Mouse (Mus musculus) lung, adult 2 months (tissue): ENCODE results near the gene Fam180a. TPM values are rescaled to one million over a fixed set of nuclear protein-coding genes. Genes with fewer than 3 reads are reported as not detected.

Experiments
- DNase-seq: peaks from one replicate; pipeline ENCODE4 v3.0.0; 2022
- H3K4me1 ChIP-seq: fragments of 200-500 bp; 2 replicates; pipeline ENCODE4 v1.6.1; 2011; ENCODE audit warnings: low read length; ENCODE audit not compliant: control insufficient read depth, insufficient read depth
- H3K4me3 ChIP-seq: fragments of 200-500 bp; replicated peaks from 2 replicates; pipeline ENCODE3; 2011; ENCODE audit warnings: low read depth, mild to moderate bottlenecking, control low read depth, low read length; ENCODE audit errors: extremely low read depth
- CTCF ChIP-seq: fragments of 200-500 bp; IDR thresholded peaks from 2 replicates; pipeline ENCODE4 v1.5.1; 2011; ENCODE audit warnings: mild to moderate bottlenecking, low read length, control low read depth; ENCODE audit not compliant: insufficient read depth
- POLR2A ChIP-seq: fragments of 200-500 bp; IDR thresholded peaks from 2 replicates; pipeline ENCODE4 v1.6.1; 2011; ENCODE audit warnings: low read depth, mild to moderate bottlenecking, control low read depth, low read length, borderline replicate concordance; ENCODE audit errors: extremely low read depth
- WGBS: fragments of 180-500 bp; shearing (Covaris S2); methylation state at CpG from one replicate; pipeline ENCODE4 v1.1.7; 2018; 5-methylcytosine and 5-hydroxymethylcytosine counted together
- polyA plus RNA-seq: library from polyadenylated mRNA; depleted of rRNA; stranded (reverse); fragments of >200 nt; gene quantifications from 2 replicates; pipeline ENCODE4 v1.2.3, GENCODE M21; 2012; rRNA removed

Fam180a gene
- polyA plus RNA-seq, 1 experiment = 1.5 TPM

DNA sequence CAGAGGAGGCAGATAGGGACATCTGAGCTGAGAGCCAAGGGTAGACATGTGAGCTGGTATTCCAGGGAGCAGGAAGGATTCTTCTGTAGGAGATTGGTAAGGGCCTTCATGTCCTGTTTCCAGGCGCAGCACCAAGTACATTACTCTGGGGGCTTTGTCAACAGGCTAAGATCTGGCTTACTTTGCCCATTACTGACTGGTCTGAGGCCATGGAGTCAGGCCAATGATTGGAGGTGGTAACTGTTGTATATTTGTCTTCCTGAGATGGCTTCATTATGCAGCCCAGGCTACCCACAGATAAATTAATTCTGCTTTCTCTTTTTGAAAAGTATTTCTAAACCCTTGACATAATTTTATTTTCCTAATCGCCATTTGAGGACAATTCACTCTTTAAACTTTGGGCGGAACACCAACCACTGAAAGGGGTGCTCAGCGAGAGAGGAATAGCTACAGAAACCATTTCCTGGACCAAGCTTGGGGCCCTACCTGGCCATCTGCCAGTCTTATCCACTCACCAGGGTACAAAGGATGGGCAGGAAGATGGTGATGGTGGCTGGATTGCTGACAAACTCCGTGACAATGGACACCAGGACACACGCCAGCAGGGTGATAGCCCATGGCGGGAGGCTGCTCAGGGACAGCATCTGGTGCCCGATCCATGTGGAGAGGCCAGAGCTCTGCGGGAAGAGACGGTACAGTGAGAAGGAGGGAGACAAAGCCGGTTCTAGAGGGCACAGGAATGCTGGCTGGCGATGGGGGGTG lies 54.7 kb downstream of the Fam180a start:
- no peak overlapping the region for H3K4me3 ChIP-seq
- TF ChIP-seq POLR2A (no peak), CTCF (no peak)
- WGBS = 60% methylated on average over 12 of the region's 12 CpGs
- no peaks in the 10 kb centered on the region; the same call in 1 of the 2 replicates for H3K4me1 ChIP-seq
- DNase-seq = no peak

DNA sequence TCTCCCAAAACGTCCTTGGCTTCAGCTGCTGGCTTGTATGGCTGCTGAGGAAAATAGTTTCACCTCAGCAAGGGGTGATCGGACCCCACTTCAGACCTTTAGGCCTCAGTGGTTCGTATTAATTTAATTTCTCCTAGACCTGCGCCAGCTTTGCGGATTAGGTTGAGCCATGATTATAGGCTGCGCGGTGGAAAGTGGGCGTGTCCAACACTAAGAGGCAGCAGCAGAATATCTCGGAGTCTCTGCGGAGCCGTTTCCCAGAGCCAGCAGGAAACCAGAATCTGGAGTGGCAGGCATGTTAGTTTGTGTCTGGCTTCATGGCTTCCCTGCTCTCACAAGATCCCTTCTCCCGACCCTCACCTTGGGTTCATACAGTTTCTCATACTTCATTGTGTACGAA lies 56.3 kb downstream of the Fam180a start:
- Histone ChIP-seq H3K4me3 (no peak overlapping the region), H3K4me1 (no peaks in the 10 kb centered on the region; the same call in 1 of the 2 replicates)
- no peak for DNase-seq
- 83% methylated on average over 13 of the region's 13 CpGs for WGBS
- TF ChIP-seq POLR2A (no peak), CTCF (no peak)

DNA sequence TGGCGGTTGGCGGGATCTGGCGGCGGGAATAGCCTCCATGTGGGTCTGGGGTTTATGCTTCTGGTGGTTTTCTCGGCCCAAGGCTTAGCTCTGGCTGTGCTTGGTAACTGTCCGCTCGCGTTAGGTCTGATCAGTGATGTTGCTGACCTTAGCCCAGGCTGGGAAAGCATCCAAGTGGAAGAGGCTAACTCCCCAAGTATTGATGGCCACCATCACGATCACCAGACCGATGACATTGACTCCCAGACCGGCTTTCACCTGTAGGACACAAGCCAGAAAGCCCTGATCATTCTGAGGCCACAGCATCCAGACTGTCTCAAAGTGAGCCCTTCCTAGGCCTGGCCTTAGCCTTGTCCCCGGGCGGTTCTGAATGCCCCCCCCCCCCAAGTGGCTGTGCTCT lies 57.2 kb downstream of the Fam180a start:
- no peak for TF ChIP-seq POLR2A
- no peak for TF ChIP-seq CTCF
- Histone ChIP-seq H3K4me1 (no peaks in the 10 kb centered on the region; the same call in 1 of the 2 replicates), H3K4me3 (no peak overlapping the region)
- 94% methylated on average over 13 of the region's 13 CpGs for WGBS
- DNase-seq = no peak

DNA sequence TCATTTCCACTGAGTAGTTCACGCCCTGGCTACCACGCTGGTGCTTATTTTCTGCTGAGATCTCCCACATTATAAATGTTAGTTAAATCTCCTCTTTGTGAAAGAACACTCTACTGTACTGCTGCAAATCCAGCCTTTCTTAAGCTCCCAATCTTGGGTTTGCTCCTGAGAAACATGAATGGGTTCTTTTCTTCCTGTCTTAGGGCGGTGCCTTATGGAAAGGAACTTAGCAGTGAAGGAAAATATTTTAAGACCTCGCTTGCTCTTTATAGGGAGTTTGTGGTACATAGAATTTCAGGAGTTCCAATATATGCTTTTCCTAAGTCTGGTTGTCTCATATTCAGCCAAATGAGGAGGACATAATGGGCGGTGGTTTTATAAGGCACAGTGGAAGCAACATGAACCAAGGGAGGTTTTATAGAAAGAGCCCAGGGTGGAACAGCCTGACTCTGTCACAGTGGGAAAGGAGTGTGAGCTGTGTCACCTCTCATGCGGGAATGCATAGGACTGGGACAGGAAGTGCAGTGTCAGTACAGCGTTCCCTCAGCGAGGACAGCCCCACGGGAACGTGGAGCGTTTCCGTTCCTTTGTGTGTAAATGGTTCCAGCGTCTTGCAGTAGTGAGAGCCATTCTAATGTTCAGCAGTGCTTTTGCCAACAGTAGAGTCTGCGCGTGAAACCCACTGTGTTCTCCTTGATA lies 60.2 kb downstream of the Fam180a start:
- DNase-seq = no peak
- no peak overlapping the region for H3K4me3 ChIP-seq

More for the DNA sequence above, 60.2 kb downstream of the Fam180a start:
- 77% methylated on average over 15 of the region's 15 CpGs for WGBS
- TF ChIP-seq POLR2A (no peak), CTCF (no peak)
- H3K4me1 ChIP-seq = no peaks in the 10 kb centered on the region

Other genes starting within 250 kb of the Fam180a start
- 8.7 and 8.9 TPM in 2 replicates for gene Cnot4, start 192.4 kb downstream of the Fam180a start, polyA plus RNA-seq
- gene Nup205, start 148.7 kb downstream of the Fam180a start, polyA plus RNA-seq = 7.8 and 11.7 TPM in 2 replicates
- gene Slc13a4, start 18.0 kb downstream of the Fam180a start, polyA plus RNA-seq = 4.0 and 5.7 TPM in 2 replicates
- 47.2 and 86.6 TPM in 2 replicates for gene Mtpn, start 213.7 kb upstream of the Fam180a start, polyA plus RNA-seq